Mouse (Mus musculus) embryonic facial prominence, embryonic 13.5 days (tissue): Measurements from ENCODE around the gene Mxd3. TPM values are rescaled to one million over a fixed set of nuclear protein-coding genes. Genes with fewer than 3 reads are reported as not detected.
A peak's percentile ranks its signal among the peaks of the same experiment; 100 is the strongest.

Source experiments
- ATAC-seq: fragments of 200-750 bp; cut with Nextera tagmentation; 2 replicates; pipeline ENCODE4 v1.8.0; 2017; ENCODE audit warnings: low read depth; ENCODE audit not compliant: insufficient number of reproducible peaks, insufficient read depth, low FRiP score, low TSS enrichment
- H3K27ac ChIP-seq: fragments of 300-500 bp; sonication (generic); 2 replicates; pipeline ENCODE4 v1.5.1; 2015; ENCODE audit warnings: moderate library complexity, mild to moderate bottlenecking, inconsistent platforms
- H3K27me3 ChIP-seq: fragments of 300-500 bp; sonication (generic); 2 replicates; pipeline ENCODE4 v1.6.1; 2015; ENCODE audit warnings: mild to moderate bottlenecking, inconsistent platforms
- H3K36me3 ChIP-seq: fragments of 300-500 bp; sonication (generic); 2 replicates; pipeline ENCODE4 v1.6.1; 2015; ENCODE audit warnings: mild to moderate bottlenecking, inconsistent platforms
- H3K4me1 ChIP-seq: fragments of 300-500 bp; sonication (generic); 2 replicates; pipeline ENCODE4 v1.6.1; 2015; ENCODE audit warnings: inconsistent platforms
- H3K4me2 ChIP-seq: fragments of 300-500 bp; sonication (generic); 2 replicates; pipeline ENCODE4 v1.6.1; 2015; ENCODE audit warnings: moderate library complexity, mild to moderate bottlenecking, inconsistent platforms
- H3K4me3 ChIP-seq: fragments of 300-500 bp; sonication (generic); 2 replicates; pipeline ENCODE4 v1.5.1; 2015; ENCODE audit warnings: mild to moderate bottlenecking, inconsistent platforms
- H3K9ac ChIP-seq: fragments of 300-500 bp; sonication (generic); 2 replicates; pipeline ENCODE4 v1.6.1; 2015; ENCODE audit warnings: mild to moderate bottlenecking, inconsistent platforms
- H3K9me3 ChIP-seq: fragments of 300-500 bp; sonication (generic); 2 replicates; pipeline ENCODE4 v1.6.1; 2016; ENCODE audit warnings: inconsistent platforms
- WGBS: fragments of 180-500 bp; shearing (Covaris S2); methylation state at CpG from one replicate; pipeline ENCODE4 v1.1.7; 2015; ENCODE audit warnings: mixed read lengths; 5-methylcytosine and 5-hydroxymethylcytosine counted together
- polyA plus RNA-seq: library from polyadenylated mRNA; unstranded; fragments of >200 nt; fragmentation: Nextera tagmentation; extraction: Ambion mirVana; gene quantifications from 2 replicates; pipeline ENCODE4 v1.2.1, GENCODE M21; 2015

The Mxd3 gene
- polyA plus RNA-seq, 1 experiment from 2014 or later = 51.0 TPM

DNA sequence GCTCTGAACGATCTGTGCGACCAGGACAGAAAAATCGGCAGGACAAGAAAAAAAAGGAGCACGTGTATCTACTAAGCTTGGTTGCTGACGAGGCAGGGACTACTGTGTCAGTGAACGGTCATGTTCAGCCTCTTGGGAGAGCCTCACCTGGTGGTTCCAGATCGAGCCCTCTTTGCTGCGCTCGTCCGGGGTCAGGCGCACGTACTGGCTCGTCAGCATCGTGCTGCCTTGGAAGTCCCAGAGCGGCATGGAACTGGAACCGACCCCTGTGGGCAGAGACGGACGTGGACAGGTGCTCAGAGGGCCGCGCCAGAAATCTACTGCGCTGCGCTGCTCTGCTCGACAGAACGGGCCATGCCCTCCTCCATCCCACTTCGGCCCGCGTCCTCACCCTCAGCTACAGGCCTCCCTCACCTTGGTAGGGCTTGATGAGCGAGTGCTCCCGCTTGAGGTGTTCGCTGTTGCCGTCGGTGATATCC is 32.4 kb upstream of the Mxd3 start:
- 0 out of 2 replicates have a peak, but pooled peaks have one; percentile 10 for ATAC-seq
- Histone ChIP-seq H3K4me1 (peaks cover 19% of the 10 kb centered on the region), H3K27me3 (no peaks in the 10 kb centered on the region), H3K36me3 (peaks cover 39% of the 10 kb centered on the region), H3K9ac (peak overlapping the region; percentile 93), H3K4me3 (peak overlapping the region; percentile 93), H3K27ac (peak overlapping the region; percentile 89), H3K4me2 (peak overlapping the region; percentile 88), H3K9me3 (no peaks in the 10 kb centered on the region)
- WGBS = under 1% methylated on average over 32 of the region's 32 CpGs

DNA sequence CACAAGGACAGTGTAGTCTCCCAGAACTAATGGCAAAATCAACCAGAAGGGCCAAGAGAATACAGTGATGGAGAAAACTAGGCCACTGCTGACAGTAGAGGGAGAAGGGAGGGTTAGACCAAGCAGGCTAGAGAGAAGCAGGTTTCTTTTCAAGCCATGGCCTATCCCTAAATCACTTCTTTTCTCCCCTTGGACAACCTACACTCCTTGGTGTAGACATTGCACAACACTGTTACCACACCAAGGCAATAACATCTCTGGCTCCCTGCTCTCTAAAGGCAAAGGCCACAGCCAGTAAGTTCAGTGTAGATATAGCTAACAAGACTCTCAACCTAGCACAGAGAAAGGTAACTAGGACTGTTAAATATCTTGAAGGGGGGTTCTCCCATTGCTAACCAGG is 31.5 kb upstream of the Mxd3 start:
- Histone ChIP-seq H3K27ac (no peak overlapping the region), H3K27me3 (no peaks in the 10 kb centered on the region), H3K36me3 (peaks cover 47% of the 10 kb centered on the region), H3K9me3 (no peaks in the 10 kb centered on the region), H3K9ac (peak overlapping the region; percentile 93), H3K4me3 (peak overlapping the region; percentile 93), H3K4me1 (peaks cover 19% of the 10 kb centered on the region), H3K4me2 (peak overlapping the region; percentile 88)
- no peak for ATAC-seq

- Histone ChIP-seq H3K4me3 (no peak overlapping the region), H3K4me1 (no peaks in the 10 kb centered on the region), H3K9ac (no peak overlapping the region), H3K9me3 (no peaks in the 10 kb centered on the region), H3K36me3 (peaks cover 80% of the 10 kb centered on the region), H3K27me3 (no peaks in the 10 kb centered on the region), H3K4me2 (no peak overlapping the region), H3K27ac (no peak overlapping the region)
- ATAC-seq = no peak
- 85% methylated on average over 11 of the region's 11 CpGs for WGBS
Measured at GRCm38 (mm10) chr13:55346745-55347144, 17.1 kb upstream of the Mxd3 start.

- no peaks in the 10 kb centered on the region for H3K4me1 ChIP-seq
- no peak overlapping the region for H3K9ac ChIP-seq
- peaks cover 57% of the 10 kb centered on the region for H3K36me3 ChIP-seq
- no peaks in the 10 kb centered on the region for H3K27me3 ChIP-seq
- no peak overlapping the region for H3K4me2 ChIP-seq
- ATAC-seq = no peak
- no peaks in the 10 kb centered on the region for H3K9me3 ChIP-seq
- no peak overlapping the region for H3K27ac ChIP-seq
- no peak overlapping the region for H3K4me3 ChIP-seq
- WGBS = 86% methylated on average over 7 of the region's 7 CpGs
Measured at GRCm38 (mm10) chr13:55344286-55344685, 14.7 kb upstream of the Mxd3 start.

DNA sequence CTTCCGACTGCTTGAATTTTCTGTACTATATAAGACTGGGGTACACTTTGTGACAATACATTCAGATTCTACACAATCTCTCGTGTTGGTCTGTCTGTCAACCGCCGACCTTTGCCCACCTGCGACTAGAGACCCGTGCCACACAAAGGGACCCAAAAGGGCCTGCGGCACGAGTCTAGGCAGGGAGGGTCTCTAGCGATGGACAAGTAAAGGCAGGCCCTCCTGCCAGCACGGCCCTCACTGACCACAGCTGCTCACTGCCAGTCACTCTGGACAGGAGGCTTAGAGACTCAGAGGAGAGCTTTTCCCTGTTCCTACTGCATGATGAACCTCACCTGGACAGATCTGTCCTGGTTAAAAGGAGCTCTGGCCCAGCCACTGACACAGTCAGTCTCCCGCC is 12.8 kb upstream of the Mxd3 start:
- no peaks in the 10 kb centered on the region for H3K4me1 ChIP-seq
- H3K36me3 ChIP-seq = peaks cover 40% of the 10 kb centered on the region
- 45% methylated on average over 11 of the region's 11 CpGs for WGBS
- H3K4me3 ChIP-seq = no peak overlapping the region
- no peak overlapping the region for H3K27ac ChIP-seq
- no peak overlapping the region for H3K9ac ChIP-seq
- no peaks in the 10 kb centered on the region for H3K9me3 ChIP-seq
- no peak overlapping the region for H3K4me2 ChIP-seq
- ATAC-seq = no peak
- H3K27me3 ChIP-seq = no peaks in the 10 kb centered on the region

- Histone ChIP-seq H3K4me3 (no peak overlapping the region), H3K36me3 (peaks cover 8% of the 10 kb centered on the region), H3K4me2 (no peak overlapping the region), H3K27ac (no peak overlapping the region), H3K9ac (no peak overlapping the region), H3K4me1 (no peaks in the 10 kb centered on the region), H3K9me3 (no peaks in the 10 kb centered on the region), H3K27me3 (no peaks in the 10 kb centered on the region)
- WGBS = 39% methylated on average over 2 of the region's 2 CpGs
- no peak for ATAC-seq
Measured at GRCm38 (mm10) chr13:55339259-55339658, 9.6 kb upstream of the Mxd3 start.

GRCm38 (mm10) chr13:55338131-55339054 is 8.8 kb upstream of the Mxd3 start:
- ATAC-seq = no peak
- Histone ChIP-seq H3K27me3 (no peaks in the 10 kb centered on the region), H3K9me3 (no peaks in the 10 kb centered on the region), H3K9ac (no peak overlapping the region), H3K4me3 (no peak overlapping the region), H3K27ac (no peak overlapping the region), H3K4me2 (no peak overlapping the region), H3K36me3 (no peaks in the 10 kb centered on the region), H3K4me1 (no peaks in the 10 kb centered on the region)
- WGBS = 79% methylated on average over 12 of the region's 12 CpGs

DNA sequence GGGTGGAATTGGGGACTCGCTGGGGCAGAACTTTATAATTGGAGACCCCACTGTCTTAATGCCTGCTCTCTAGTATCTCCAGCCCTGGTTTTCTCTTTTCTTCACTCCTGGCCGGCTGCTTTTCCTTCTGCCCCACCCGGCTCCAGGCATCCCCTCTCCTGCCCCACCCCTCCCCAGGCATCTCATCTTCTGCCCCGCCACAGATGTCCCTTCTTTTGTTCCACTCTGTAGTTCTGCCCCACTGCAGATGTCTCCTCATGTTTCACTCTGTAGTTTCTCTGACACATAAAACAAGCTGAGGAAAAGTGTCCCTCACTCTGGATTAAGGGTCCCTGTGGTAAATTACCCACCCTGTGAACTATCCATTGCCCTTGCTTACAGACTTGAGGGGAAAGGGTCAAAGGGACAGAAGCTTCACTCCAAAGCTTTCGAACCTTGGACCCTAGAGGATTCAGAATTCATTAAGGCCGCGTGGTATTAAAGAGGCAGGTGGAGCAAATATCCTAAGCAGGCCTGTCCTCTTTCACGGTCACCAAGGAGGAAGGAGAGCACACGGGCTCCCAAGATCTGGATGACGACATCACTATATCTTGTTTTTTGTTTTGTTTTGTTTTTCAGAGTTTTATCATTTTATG is 7.8 kb upstream of the Mxd3 start:
- WGBS = 61% methylated on average over 10 of the region's 10 CpGs
- no peak overlapping the region for H3K4me2 ChIP-seq
- H3K36me3 ChIP-seq = no peaks in the 10 kb centered on the region
- no peak overlapping the region for H3K9ac ChIP-seq
- H3K4me1 ChIP-seq = no peaks in the 10 kb centered on the region
- H3K27ac ChIP-seq = no peak overlapping the region
- no peak for ATAC-seq
- no peaks in the 10 kb centered on the region for H3K27me3 ChIP-seq
- H3K9me3 ChIP-seq = no peaks in the 10 kb centered on the region
- no peak overlapping the region for H3K4me3 ChIP-seq

DNA sequence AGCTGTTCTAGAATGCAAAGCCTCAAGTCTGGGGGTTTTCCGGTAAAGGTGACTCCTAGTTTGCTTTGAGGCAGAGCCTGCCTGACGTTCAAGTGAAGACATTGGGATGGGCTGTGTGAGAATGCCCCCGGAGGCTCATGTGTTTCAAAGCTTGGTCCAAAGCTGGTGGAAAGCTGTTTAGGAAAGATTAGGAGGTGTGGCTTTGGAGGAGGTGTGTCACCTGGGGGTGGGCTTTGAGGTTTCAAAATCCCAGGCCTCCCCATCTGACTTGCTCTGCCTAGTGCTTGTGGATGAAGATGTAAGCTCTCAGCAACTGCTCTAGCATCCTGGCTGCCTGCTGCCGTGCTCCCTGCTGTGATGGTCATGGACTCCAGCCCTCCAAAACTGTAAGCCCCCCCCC is 6.1 kb upstream of the Mxd3 start:
- H3K9ac ChIP-seq = no peak overlapping the region
- 73% methylated on average over 4 of the region's 4 CpGs for WGBS
- ATAC-seq = no peak

DNA sequence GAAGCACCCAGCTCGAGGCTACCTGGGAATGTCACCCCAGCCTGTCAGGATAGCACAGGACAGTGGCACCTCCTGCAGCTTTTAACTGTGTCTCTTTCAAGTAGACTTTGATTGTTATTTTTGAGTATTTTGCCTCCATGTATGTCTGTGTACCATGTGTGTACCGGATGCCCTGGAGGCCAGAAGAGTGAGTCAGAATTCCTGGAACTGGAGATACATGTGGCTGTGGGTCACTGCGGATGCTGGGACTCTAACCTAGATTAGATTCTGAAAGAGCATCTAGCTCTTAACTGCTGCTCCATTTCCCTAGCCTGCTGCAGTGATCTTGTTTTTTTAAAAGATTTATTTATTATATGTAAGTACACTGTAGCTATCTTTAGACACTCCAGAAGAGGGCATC is 2.7 kb upstream of the Mxd3 start:
- WGBS = 90% methylated on average over 3 of the region's 3 CpGs
- Histone ChIP-seq H3K4me3 (no peak overlapping the region), H3K9ac (0 out of 2 replicates have a peak overlapping the region, but pooled peaks have one; percentile 36), H3K9me3 (no peaks in the 10 kb centered on the region), H3K4me1 (peaks cover 31% of the 10 kb centered on the region), H3K4me2 (no peak overlapping the region), H3K36me3 (peaks cover under 1% of the 10 kb centered on the region; the same call in 1 of the 2 replicates), H3K27me3 (no peaks in the 10 kb centered on the region), H3K27ac (no peak overlapping the region)
- ATAC-seq = no peak

More for the DNA sequence above, 6.1 kb upstream of the Mxd3 start:
- H3K27me3 ChIP-seq = no peaks in the 10 kb centered on the region
- H3K4me3 ChIP-seq = no peak overlapping the region
- no peak overlapping the region for H3K27ac ChIP-seq
- H3K4me1 ChIP-seq = peaks cover 5% of the 10 kb centered on the region
- no peaks in the 10 kb centered on the region for H3K9me3 ChIP-seq
- no peak overlapping the region for H3K4me2 ChIP-seq
- H3K36me3 ChIP-seq = no peaks in the 10 kb centered on the region

DNA sequence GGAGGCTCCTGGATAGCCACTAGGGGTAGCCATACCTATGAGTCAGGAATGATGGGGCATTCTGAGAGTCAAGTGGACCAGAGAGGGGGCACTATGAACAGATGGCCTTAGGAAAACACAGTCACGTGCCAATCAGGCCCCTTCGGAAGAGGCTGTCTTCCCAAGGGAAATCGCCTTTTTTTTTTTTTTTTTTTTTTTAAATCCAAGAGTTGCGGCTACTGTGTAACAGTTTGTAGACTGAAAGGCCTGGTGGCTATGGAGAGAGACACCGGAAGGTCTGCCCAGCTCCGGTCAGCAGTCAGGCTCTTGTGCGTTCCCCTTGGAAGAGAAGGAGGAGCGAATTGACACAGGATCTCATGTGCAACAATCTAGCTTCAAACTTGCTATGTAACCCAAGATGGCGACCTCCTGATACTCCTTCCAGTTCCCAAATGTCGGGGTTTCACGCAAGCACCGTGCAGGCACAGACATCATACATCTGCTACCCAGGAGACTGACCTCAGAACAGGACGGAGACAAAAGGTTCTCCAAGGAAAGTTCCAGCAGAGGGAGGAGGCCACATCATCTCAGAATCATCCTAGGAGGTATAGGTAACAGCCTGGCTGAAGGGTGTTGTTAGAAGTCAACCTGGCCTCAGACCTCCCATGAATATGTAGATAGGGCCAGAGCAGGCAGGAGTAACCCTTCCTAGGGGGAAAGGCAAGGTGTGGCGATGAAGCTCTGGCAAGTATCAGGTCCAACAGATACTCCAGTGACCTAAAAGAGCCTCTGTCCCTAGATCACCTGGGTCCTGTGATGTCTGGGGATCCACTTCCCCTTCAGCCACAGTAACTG is 1.2 kb upstream of the Mxd3 start:
- peak overlapping the region; percentile 69 for H3K4me3 ChIP-seq
- peak overlapping the region; percentile 91 for H3K27ac ChIP-seq
- H3K4me2 ChIP-seq = peak overlapping the region; percentile 90
- ATAC-seq = peak; percentile 8; the same call in 1 of the 2 replicates
- no peaks in the 10 kb centered on the region for H3K27me3 ChIP-seq
- WGBS = 39% methylated on average over 14 of the region's 14 CpGs
- no peaks in the 10 kb centered on the region for H3K9me3 ChIP-seq
- peaks cover 8% of the 10 kb centered on the region for H3K36me3 ChIP-seq
- peak overlapping the region; percentile 81; the same call in 1 of the 2 replicates for H3K9ac ChIP-seq
- H3K4me1 ChIP-seq = peaks cover 35% of the 10 kb centered on the region
